ENCODE assay signal across 13 mouse cellular contexts in genomic region chr1:141429675-141430074, GRCm38 (mm10).
DNase-seq lines count a peak whose midpoint lies in the region; ATAC-seq lines count a peak whose summit lies in the region.
"Had no signal": no experiment of that assay in that cellular context is flagged by ENCODE, and none has a peak within 500 bp of the region (broad histone marks: within the 10 kb centered on the region; RNA-seq: fewer than 3 reads in every experiment).

No protein-coding gene starts in this region.

- DNase-seq in heart, postnatal 4 days = peak; percentile 15
- no peak for DNase-seq in heart, postnatal 25 days (ENCODE audit: low spot score)
- peak; percentile 73 for DNase-seq in brain, adult 2 months (ENCODE audit: low read depth, low spot score)
- DNase-seq in layer of hippocampus, adult 9-11 months = peak; percentile 42
- peak; percentile 57 to 58 for DNase-seq in right cerebral cortex, postnatal 10 days (ENCODE audit: low spot score in 2 of 2)
- DNase-seq in ovary, adult 18-20 months (ENCODE audit: low spot score) = no peak
- DNase-seq in spleen, adult 12 weeks (ENCODE audit: low spot score) = no peak
- DNase-seq: cerebellum, adult 2 months; heart, adult 18-20 months; heart, postnatal 36 days; thymus, postnatal 36 days had no signal

- no peak for ATAC-seq in activated CD4-positive, CD25-positive, alpha-beta regulatory T cell, adult 4 months
- ATAC-seq: intestine, embryonic 16.5 days had no signal

- intact Hi-C loops in heart, postnatal 25 days (cut with DNase I) = no loop called here

Comparison
In these comparisons a context has a peak if more than half of its experiments do, and no peak if none do; other contexts are left out.
1. DNase-seq: peak in heart, postnatal 4 days (single experiment), brain, adult 2 months (single experiment), layer of hippocampus, adult 9-11 months (single experiment) and right cerebral cortex, postnatal 10 days (2 of 2); none in heart, postnatal 25 days (single experiment), ovary, adult 18-20 months (single experiment) and spleen, adult 12 weeks (single experiment).